Mouse (Mus musculus) lung, postnatal 25 days (tissue): ENCODE measurements around the gene Btbd8.

Experiments used
- DNase-seq: peaks from one replicate; pipeline ENCODE4 v3.0.0; 2022; ENCODE audit warnings: low spot score

The Btbd8 gene

DNA sequence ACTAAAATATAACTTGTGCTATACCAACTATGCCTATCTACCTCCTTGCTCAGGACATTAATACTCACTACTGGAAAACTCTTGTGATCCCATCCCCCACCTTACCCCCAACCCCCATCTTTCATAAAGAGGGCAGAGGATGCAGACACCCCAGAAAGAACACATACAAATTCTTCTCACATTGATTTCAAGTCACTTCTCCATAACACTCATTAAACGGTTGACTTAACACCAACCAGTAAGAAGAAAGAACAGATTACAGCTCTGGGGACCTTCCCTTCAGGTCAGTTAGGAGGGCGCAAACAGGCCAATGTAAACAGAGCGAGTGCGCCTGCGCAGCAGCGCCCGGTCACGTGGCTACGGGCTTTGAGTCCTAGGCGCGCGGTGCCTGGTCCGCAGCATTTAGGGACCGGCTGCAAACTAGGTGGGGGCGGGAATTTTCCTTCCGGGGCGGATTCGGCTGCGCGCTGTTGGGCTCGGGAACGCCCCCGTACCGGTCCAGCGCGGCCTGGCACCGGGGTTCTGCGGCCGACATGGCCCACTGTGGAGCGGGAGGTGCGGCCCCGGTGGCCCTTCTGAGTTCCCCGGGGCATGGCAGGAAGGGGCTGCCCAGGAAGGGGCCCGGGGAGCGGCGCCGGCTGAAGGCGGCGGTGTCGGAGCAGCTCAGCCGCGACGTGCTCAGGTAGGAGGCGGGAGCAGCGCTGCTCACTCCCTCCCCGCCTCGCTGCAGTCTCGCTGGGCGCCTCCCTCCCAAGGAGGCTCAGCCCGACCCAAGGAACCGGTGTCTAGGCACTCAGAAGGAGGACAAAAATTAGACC lies at the start of gene Btbd8:
Btbd8 (plus strand) TSS at position 534 of the 818 bp plus-strand sequence.
- DNase-seq, result peak; percentile 93

DNA sequence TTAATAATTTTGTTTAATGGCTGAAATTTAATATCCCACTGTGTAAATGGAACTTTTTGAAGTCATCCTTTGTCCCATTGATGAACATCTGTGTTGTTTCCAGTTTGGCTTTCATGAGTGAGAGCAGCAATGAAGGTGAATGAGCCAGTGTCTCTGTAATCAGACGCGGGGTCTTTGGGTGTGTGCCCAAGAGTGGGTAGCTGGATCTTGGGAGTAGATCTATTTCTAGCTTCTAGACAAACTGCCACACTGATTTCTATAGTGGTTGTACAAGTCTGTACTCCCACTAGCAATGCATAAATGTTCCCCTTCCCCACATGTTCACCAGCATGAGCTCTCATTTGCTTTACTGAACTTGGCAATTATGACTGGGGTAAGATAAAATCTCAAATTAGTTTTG lies 48.4 kb upstream of the Btbd8 start:
- no peak for DNase-seq

DNA sequence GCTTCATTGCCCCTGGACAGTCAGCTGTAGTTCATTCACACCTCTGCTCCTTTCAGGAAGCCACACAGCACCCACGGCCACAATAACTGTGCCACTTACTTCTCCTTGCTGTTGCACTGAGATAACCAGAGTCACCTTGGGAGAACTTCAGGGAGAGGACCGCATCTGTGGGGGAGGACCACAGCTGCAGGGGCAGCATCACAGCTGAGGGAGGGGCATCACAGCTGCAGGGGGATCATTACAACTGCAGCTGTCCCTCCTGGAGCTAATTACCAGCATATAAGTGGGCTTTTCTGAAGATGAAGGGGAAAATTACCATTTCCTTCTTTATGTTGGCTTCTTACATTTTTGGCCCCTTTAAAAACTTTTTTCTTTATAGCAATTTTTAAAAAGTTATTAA lies 43.4 kb upstream of the Btbd8 start:
- no peak for DNase-seq

DNA sequence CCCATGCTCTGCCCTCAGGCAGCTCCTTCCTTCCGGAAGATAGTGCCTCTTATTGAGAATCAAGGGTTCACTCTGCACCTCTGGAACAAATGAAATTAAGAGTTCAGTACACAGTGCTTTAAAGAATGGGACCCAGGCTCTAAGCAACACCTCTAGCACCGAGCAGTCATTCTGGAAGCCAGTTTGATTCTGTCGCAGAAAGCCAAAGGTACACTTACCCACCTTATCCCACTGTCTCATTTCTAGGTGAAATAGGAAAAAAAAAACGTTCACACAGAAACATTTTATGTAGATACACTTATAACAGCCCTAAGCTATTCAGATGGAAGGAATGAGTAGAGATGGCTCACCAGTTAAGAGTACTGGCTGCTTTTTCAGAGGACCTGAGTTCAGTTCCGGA lies 35.4 kb upstream of the Btbd8 start, which contains the start of gene Ephx4:
Ephx4 (plus strand) TSS at position 301 of the 400 bp plus-strand sequence.
- DNase-seq, result no peak

DNA sequence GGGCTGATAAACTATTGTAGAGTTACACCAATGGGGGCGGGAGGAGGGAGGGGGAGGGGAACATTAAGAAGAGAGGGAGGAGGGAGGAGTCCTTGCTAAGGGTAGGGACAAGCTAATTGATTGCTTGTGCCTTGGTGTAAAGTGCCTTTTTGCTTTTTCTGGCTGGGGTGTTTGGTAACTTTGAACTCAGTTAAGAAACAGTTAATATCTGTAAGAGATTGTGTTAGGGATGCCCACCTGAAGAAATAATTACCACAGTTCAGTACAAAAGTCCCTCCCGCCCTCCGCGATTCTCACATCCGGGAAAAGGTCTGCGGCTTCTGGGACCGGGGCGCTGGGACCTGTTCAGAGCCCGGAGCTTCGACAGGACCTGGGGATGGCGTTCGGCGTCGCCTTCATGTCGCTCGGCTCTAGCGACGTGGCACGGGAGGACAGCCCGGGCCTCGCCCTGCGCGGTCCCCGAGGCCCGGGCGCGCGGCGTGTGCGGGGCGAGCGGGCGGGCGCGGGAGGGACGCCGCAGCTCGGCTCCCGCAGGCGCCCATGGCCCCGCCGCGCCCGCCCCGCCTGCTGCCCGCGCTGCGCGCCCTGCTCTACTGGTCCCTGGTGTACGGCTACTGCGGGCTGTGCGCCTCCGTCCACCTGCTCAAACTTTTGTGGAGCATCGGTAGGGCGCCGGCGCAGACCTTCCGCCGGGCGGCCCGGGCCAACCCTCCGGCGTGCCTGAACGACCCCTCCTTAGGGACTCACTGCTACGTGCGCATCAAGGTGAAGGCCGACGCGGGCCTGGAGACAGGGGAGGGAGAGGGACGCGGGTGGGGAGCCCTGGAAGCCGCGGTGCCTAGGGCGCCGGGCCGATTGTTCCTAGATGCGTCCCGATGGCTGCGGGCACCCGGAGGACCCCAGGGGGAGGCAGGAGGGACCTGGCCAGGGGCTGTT lies 34.5 kb upstream of the Btbd8 start:
- no peak for DNase-seq

DNA sequence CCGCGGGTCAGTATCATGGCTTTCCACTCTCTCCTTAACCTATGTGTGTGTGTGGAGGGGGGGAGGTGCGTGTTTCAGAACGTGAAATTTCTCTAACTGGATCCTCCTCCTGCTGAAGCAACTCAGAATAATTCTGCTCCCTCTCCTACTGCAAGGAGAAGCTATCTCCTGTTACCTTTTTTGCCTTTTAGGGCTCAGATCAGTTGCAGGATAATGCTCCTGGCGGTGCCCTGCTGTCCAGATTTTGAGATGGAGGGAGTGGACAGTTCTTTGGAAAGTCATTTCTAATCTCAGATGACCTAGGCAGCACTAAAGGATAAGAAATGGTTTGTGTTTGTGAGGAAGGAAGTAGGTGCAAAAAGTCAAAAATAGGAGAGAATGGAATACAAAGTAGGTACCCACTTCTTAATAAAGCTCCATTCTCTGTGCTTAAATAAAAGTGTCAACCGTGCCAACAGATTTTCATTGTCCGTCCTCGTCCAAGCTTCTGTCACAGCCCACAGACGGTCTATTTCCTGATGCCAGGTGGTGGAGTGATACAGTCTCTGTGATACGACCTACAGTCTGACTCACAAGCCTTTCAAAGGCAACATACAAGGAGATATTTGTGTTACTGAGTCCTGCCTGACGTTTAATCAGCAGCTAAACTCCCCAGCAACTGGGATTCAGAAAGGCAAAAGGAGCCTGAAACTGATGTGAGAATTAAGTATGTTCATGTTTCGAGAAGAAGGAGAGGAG lies 33.7 kb upstream of the Btbd8 start:
- DNase-seq, result no peak

DNA sequence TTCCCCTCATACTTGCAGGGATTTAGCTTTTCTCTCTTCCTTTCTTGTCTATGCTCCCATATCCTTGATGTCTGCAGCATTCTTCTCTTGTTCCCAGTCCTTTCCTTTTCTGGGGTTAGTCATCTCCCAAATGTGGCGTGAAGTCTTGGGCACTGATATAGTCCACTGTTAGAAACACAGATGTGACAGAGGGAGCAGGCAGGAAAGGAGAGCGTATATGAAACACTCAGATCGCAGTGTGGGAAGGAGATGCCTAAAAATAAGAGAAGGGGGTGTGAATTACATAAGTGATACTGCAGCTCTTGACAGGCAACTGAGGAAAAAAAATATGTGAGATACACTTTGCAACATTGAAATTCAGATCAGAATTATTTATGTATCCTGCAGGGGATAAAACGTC lies 32.4 kb upstream of the Btbd8 start:
- DNase-seq, result no peak

DNA sequence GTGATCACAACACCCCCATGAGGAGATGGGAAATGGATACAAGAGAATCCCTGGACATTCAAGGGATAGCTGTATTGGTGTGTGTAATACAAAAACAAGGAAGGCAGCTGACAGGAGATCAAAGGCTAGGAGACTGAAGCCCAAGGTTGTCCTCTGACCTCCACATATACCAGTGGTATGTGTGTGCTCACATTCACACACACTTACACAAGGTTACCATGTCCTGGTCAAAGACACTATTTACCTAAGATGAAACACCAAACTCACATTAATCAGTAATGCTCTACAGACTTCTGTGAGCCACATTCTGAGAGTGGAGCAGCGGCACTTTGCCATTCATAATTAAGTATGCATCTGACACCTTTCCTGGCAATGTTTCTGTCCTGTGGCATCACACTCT lies 27.5 kb upstream of the Btbd8 start:
- no peak for DNase-seq

DNA sequence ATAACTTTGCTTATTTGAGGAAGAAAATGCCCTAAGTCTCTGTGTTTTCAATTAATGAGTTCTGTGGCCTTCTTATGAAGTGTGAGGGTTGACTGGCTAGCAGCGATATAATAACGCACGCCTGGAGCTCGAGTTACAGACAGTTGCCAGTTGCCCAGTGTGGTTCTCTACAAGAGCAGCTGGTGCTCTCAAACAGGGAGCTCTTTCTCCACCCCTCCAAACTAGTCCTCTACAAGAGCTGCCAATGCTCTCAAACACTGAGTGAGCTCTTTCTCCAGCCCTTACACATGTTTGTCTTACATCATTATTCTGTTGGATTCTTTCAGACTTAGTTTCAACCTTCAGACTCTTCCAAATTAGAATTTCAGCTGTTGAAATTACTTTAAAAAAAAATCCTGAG lies 26.5 kb upstream of the Btbd8 start:
- DNase-seq, result no peak

DNA sequence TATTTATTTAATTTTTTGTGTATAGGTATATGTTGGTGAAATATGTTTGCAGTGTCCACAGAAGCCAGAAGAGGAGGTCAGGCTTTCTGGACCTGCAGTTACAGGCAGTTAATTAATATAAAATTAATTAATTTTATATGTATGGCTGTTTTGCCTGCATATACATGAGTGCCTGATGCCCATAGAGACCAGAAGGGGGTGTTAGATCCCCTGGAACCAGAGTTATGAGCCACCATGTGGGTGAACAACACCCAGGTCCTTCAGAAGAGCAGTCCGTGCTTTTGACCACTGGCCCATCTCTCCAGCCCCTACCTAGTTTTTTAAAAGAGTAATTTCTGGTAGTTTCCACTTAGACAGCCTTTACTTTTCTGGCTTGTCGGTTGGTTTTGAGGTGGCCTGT lies 25.5 kb upstream of the Btbd8 start:
- no peak for DNase-seq

DNA sequence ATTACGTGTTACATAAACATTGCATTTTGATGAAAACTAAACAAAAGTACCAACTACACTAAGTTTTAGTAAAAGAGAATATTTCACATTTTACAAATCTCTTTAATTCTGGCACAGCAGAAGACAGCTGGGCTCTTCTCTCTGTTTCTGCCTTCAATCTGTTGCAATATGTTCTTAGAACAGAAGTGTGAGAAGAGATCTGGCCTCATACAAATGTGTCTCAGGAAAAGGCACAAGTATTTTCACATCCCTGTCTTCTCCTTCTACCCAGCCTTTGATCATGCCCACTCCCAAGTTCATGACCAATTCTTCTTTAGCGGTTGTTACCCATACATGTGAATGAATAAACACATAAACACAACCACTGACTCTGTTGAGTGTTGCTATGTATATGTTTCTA lies 22.7 kb upstream of the Btbd8 start:
- no peak for DNase-seq

DNA sequence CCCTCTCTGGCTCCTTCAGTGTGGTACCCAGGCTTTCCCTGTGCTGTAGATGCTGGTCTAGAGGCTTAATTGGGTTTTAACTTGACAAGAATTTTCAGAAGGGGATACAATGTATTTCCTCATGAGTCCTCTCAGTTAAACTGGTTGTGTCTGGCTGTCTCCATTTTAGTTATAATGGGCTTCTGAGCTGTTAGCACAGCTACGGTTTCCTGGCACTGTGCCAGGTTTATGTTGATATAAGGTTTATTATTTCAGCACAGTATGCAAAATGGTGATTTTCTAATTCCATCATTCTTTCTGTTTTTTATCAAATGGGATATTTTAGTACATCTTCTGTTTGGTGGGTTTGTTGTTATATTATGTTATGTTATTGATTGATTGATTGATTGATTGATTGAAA lies 16.1 kb upstream of the Btbd8 start:
- DNase-seq, result no peak

DNA sequence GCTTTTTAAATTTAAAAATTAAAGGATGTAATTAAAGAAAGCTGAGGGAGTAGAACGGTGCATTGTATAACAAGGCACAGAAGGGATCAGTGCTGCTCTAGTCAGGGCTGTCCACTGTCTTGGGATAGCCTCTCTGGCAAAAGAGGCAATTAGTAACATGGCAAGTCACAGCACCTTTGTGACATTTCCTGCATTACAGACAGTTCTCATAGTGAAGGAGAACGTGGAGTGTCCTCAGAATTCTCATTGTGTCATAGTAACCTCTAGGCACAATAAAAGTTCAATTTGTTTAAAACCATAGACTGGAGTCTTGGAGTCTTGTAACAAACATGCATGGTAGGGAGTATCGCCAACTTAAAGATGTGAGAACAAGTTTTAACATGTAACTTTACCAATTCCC lies 6.5 kb upstream of the Btbd8 start, which contains the start of gene Lpcat2b:
Lpcat2b (plus strand) TSS at position 301 of the 400 bp plus-strand sequence.
- no peak for DNase-seq

DNA sequence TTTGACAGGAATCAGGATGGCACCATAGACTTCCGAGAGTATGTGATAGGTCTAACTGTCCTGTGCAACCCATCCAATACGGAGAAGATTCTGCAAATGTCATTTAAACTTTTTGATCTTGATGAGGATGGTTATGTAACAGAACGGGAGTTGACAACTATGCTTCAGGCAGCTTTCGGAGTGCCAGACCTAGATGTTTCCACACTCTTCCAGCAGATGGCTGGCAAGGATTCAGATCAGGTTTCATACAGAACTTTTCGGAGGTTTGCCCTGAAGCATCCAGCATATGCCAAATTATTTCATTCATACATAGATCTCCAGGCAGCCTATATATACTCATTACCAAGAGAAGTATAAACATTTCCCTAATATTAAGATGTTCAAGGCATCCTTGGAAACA lies 3.8 kb upstream of the Btbd8 start:
- no peak for DNase-seq

DNA sequence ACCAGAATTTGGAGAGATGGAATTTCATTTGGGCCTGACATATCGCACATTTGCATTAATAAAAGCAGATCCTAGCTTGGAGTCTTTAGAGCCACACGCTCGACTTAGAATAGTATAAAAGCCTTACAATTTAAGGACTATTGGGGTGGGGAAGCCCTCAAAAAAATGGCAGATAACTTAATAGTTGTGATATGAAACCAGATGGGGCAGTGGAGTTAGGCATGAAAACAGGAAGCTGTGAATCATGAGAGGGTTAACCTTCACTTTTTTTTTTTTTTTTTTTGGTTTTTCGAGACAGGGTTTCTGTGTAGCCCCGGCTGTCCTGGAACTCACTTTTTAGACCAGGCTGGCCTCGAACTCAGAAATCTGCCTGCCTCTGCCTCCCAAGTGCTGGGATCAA lies 1.6 kb upstream of the Btbd8 start:
- no peak for DNase-seq

DNA sequence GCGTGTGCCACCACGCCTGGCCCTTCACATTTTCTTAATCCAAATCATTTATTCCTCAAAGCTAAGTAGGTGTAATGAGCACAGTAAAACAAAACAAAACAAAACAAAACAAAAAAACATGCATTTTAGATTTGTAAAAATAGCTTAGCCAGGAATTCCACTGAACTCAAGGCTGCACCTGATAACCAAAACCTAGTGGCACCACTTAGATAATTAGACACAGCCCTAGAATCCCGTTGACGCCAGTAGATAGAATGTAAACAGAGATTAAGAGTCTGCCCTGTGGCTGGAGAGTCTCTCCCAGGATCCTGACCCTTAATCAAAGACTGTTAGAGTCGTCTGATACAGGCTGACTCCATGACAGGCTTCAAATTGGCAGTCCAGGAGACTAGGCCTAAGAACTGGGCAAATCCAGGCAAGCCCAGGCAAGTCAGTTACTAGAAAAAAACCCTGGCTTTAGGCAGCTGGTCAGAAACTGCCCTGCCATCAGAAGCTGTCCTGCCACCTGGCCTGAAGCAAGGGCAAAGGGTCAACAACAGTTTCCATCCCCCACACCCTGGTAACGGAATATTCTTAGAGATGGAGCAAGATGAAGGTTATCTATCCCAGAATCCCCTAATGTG lies 1.1 kb upstream of the Btbd8 start:
- no peak for DNase-seq

DNA sequence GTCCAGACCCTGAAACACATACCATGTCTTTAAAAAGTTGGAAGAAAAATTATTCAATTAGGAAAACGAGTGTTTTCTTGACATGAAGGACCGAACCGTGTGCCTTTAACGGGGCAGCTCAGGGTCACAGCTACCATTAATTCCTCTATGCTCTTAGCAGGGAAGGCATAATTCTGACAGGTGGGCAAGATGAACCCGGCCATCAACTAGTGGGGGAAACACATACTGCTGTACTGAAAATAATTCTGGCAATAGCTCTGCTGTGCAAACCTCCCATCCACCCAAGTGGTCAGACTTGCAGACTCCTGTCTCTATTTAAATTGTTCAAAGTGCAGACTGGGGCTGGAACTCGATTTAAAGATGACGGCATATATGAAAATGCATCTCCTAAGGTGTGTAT lies 556 bp downstream of the Btbd8 start:
- no peak for DNase-seq

DNA sequence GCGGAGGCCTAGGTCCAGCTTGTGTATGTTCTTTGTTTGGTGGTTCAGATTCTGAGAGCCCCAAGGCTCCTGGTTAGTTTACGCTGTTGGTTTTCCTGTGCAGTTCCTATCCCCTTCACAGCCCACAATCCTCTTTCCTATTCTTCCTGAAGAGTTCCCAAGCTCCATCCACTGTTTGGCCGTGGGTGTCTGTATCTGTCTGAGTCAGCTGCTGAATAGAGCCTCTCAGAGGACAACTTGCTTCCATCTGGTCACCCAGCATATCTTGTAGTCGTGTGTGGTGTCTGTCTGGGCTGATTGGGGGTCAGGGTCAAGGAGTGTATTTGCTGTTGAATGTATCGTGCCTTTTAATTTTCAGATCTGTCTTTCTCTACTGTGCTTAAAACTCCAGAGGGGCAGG lies 4.1 kb downstream of the Btbd8 start:
- DNase-seq, result no peak

DNA sequence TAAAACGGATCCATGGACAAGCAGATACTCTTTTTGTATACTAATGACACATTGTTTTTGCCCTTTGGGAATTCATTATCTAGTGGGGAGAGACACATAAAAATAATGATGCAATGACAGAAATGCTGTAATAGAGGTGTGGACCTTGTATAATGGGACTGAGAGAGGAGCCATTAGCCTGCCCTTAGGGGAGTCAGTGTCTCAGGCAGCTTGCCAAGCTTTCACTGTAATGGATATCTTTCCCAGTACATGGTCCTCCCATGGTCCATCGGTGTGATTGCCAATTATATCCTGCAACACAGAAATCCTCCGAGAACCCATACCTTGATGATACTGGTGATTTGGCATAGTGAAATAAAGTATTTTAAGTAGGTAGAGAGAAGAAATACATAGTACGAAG lies 6.5 kb downstream of the Btbd8 start:
- no peak for DNase-seq

DNA sequence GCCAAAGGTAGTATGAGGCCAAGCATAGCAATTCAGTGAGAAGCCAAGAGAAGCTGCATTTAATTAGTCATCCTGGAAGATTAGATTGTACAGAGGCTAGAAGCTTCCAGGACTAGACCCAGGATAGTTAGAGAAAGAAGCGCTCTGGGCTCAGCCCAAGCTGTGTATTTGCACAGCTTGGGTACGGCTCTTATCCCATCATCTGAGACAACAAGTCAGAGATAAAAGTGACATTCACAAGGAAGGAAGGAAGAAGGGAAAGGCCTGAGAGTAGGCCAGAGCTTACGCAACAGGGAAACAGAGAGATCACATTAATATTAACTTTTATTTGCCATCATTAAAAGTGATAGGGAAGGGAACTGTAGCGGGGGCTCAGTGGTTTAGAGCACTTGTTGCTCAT lies 10.2 kb downstream of the Btbd8 start:
- DNase-seq, result no peak

DNA sequence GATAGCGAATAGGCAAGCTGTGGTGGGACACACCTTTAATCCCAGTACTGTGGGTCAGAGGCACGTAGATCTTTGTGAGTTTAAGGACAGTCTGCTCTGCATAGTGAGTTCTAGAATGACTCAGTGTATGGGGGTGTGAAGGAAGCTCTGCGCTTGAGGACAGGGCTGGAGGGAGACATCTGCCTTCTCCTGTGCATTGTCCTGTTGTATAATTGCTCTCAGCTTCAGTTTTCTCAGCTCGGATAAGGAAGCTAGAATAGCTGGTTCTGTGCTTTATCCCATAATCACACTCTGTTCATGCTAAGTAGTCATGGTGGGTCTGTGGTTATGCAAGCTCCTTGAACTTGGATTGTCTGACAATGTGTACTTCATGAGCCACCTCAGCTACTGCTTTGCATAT lies 11.0 kb downstream of the Btbd8 start:
- DNase-seq, result no peak

DNA sequence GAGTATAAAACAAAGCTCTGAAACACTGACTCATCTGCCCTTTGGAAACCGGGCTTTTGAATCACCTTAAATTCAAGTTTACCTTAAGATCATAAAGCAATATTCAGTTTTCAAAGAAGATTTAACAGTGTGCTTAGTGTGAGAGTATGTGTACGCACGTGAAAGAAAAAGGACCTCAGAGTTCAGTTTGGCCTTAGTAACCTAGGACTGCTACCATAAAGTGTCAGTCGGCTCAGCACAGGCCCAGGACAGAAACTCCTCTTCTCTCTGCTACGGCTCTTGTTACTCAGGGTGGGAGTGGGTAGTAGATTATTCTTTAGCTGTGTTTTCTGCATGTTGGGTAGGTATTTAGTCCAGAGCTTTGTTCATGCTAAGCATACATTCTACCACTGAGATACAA lies 11.8 kb downstream of the Btbd8 start:
- DNase-seq, result no peak
